Mouse (Mus musculus) spleen, postnatal 36 days (tissue): ENCODE data around the gene Adi1.

Experiments used
- DNase-seq, 2 experiments: peaks; one replicate each; pipeline ENCODE4 v3.0.0; 2022; ENCODE audit warnings: low spot score in 2 of 2, mixed read lengths in 1 of 2

The Adi1 gene

DNA sequence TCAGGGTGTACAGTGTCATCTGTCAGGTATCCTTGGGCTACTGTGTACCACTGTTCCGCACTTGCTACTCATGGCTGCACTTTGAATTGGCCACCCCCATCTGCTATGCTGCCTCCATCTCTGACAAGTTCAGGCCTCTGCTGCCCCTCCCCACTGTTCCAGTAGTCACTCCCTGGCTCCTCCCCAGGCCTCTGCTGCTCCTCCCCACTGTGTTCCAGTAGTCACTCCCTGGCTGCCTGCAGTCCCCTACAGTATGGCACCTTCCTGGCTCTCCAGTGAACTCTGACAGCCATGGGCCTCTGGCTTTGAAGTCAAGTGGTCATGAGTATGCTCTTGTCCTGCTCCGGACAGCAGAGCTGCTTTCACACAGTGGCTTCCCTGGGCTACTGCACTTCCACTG, 19.2 kb downstream of the Adi1 start:
- DNase-seq: no peak

GRCm38 (mm10) chr12:28694776-28695175, 19.7 kb downstream of the Adi1 start:
- no peak for DNase-seq

DNA sequence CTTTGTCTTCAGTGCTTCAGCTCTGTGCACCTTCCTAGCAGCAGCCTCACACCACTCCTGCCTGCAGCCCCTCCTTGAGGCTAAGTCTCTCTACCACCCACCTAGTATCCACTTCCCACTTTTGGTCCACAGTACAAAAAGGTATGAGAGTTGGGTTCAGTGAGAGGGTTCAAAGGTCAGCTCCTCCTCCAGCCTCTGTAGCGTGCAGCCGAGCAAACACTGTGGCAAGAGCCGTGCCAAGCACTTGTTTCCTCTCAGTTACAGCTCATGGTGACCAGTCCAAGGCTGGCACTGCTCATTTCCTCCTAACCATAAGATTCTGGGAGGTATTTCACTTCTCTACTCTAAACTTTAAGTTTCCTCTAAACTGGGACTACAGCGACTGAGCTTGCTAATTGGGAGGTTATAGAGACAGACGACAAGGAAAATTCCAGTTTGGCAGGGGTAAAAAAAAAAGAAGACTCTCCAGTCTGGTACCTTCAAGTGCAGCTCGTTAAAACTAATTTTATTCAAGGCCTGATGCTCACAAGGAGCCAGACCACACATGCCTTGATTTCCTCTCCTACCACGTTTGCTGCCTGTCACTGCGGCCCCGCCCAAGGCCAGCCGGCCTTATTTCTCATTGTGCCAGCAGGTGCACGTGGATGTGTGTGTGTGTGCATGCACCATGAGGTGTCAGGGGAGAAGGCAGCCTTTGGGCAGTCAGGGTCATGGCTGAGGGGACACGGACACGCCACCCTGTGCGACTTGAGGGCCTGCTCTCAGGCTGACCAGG, 23.0 kb downstream of the Adi1 start:
- DNase-seq: no peak

GRCm38 (mm10) chr12:28699086-28699485, 24.1 kb downstream of the Adi1 start:
- no peak for DNase-seq

DNA sequence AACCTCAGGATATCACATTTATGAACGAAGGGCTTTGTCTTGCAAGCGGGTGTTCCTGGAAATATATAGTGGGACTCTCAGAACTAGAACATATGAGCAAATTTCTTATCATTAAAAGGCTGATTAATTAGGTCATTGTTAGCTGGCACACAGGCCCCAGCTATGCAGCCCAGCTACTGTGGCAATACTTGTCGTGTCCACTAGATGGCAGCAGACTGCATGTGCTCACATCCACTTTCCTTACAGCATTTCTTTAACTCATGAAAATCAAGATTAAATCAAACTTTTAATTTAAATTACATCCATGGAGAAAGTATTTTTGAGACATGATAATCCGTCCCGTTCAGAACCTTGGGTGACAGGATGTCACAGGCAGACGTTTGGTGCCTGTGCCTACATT, 24.6 kb downstream of the Adi1 start:
- peak; percentile 26 to 37 for DNase-seq

- DNase-seq: no peak
Measured at GRCm38 (mm10) chr12:28700101-28700511, 25.1 kb downstream of the Adi1 start.

DNA sequence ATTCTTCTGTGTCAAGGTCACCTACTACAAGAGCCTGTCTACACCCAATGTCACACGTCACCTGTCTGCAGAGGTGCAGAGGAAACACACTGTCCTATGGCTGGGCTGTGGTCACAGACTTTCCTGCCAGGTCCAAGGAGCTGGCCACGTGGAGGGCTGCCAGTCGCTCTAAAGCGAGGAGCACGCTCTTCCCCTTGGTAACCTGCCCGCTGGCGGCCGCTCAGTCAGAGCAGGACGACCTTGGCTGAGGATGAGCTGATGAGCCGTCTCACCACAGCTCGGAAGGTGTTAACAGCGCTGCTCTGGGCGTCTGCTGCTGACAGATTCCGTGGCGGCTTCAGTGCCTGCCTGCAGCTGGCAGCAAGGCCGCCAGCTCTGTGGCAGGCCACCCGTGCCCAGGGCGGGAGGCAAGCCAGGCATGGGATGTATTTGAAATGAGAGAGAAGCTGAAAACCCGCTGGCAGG, 25.6 kb downstream of the Adi1 start:
- DNase-seq: no peak

GRCm38 (mm10) chr12:28701302-28701701, 26.3 kb downstream of the Adi1 start:
- no peak for DNase-seq

- DNase-seq: no peak
Measured at GRCm38 (mm10) chr12:28704381-28704780, 29.4 kb downstream of the Adi1 start.

DNA sequence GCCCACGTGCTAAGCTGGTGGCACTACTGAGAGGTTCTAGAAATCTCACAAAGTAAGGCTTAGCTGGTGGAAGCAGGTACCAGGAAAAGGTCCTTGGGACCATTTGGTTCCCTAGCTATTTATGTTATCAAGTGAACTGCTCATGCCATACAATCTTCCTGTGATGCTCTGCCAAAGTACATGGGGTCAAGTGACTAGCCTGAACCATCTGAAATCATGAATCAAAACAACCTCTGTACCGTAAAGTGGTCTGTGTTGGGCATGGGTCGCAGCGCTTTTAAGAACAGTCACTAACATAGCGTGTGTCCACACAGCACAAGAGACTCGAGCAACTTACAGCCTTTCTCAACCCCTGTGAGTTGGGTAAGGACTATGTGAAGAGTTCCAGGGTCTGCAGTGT, 30.2 kb downstream of the Adi1 start:
- DNase-seq: no peak

DNA sequence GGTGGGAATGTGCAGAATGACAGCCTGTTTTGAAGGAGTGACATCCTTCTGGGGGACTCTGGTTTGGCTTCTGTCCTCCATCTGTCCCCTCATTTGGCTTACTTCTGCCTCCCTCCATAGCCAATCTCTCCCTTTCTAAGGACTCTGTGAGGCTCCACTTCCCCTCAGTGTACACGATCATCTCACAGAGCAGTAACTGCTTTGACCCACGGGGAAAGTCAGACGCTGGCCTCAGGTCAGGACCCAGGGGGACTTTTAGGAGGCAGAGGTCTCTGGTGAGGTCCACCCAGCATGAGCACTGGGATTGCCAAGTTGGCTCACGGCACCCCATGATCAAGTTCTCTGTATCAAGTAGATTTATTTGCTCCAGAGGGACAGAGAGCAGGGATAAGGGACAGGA, 33.1 kb downstream of the Adi1 start:
- DNase-seq: no peak

GRCm38 (mm10) chr12:28710566-28711185, 35.6 kb downstream of the Adi1 start:
- DNase-seq: no peak

- DNase-seq: no peak
Measured at GRCm38 (mm10) chr12:28714822-28715632, 40.0 kb downstream of the Adi1 start.

GRCm38 (mm10) chr12:28717066-28717465, 42.0 kb downstream of the Adi1 start:
- DNase-seq: no peak

GRCm38 (mm10) chr12:28718106-28718505, 43.1 kb downstream of the Adi1 start:
- no peak for DNase-seq

DNA sequence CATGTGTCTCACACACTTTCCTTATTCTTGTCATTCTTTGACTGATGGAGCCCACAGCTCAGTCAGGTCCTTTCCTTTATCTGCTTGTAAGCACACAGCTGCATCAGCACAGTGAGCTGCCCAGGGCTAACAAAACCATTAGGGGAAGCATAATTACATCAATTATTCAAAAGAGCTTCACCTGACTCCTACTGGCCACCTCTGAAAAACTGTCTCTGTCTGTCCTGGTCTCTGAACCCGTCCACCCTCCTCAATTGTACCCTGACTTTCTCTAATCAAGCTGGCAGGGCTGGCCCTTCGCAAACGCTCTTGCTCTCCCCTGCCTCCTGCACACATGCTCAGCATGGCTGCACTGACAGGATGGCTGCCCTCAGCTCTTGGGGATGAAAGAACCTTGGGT, 49.3 kb downstream of the Adi1 start:
- DNase-seq: no peak

DNA sequence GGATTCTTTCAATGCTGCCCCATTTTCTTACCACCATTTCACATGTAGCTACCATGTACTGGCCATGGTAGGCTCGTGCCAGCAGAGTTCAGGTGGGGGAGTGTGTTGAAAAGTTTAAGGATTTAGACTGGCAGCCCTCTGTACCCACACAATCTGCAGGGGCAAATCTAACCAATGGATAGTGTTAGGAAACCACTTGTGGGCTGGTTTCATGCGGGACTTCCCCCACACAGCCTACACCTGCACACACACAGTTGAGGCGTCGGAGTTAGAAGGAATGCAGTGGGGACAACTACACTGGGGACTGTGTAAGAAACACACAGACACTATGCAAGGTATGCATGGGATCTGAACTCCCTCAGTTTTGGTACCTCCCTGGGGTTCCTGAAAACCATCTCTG, 51.2 kb downstream of the Adi1 start:
- DNase-seq: peak in 1 of 2 experiments; percentile 12

GRCm38 (mm10) chr12:28727061-28727460, 52.0 kb downstream of the Adi1 start:
- DNase-seq: peak; percentile 45 to 48
